Mouse (Mus musculus) fat pad, adult 2 months (tissue): ENCODE results near the gene Uck2.

ENCODE experiments used
- DNase-seq: peaks from one replicate; pipeline ENCODE4 v3.0.0-alpha.2; 2011; ENCODE audit warnings: low read depth, low spot score; ENCODE audit errors: extremely low read depth

The Uck2 gene

GRCm38 (mm10) chr1:167284258-167284836 is 773 bp downstream of the Uck2 start:
- no peak for DNase-seq

- no peak for DNase-seq
Observed at GRCm38 (mm10) chr1:167283441-167284257, 1.5 kb downstream of the Uck2 start.

GRCm38 (mm10) chr1:167282768-167283167 is 2.4 kb downstream of the Uck2 start:
- DNase-seq = no peak

GRCm38 (mm10) chr1:167282112-167282511 is 3.0 kb downstream of the Uck2 start:
- DNase-seq = no peak

- DNase-seq = no peak
Observed at GRCm38 (mm10) chr1:167280061-167280460, 5.1 kb downstream of the Uck2 start.

- DNase-seq = no peak
Observed at GRCm38 (mm10) chr1:167279160-167279715, 5.9 kb downstream of the Uck2 start.

- no peak for DNase-seq
Observed at GRCm38 (mm10) chr1:167278395-167278794, 6.7 kb downstream of the Uck2 start.

- DNase-seq = no peak
Observed at GRCm38 (mm10) chr1:167274646-167275390, 10.3 kb downstream of the Uck2 start.

- no peak for DNase-seq
Observed at GRCm38 (mm10) chr1:167273380-167274163, 11.5 kb downstream of the Uck2 start.

- no peak for DNase-seq
Observed at GRCm38 (mm10) chr1:167271841-167272240, 13.3 kb downstream of the Uck2 start.

GRCm38 (mm10) chr1:167271304-167271703 is 13.8 kb downstream of the Uck2 start:
- no peak for DNase-seq

GRCm38 (mm10) chr1:167270342-167271111 is 14.6 kb downstream of the Uck2 start:
- no peak for DNase-seq

GRCm38 (mm10) chr1:167269856-167270270 is 15.3 kb downstream of the Uck2 start:
- DNase-seq = no peak

GRCm38 (mm10) chr1:167269350-167269811 is 15.7 kb downstream of the Uck2 start:
- DNase-seq = no peak

GRCm38 (mm10) chr1:167268360-167269063 is 16.6 kb downstream of the Uck2 start:
- DNase-seq = no peak

GRCm38 (mm10) chr1:167266720-167267119 is 18.4 kb downstream of the Uck2 start:
- no peak for DNase-seq

GRCm38 (mm10) chr1:167265366-167265765 is 19.8 kb downstream of the Uck2 start:
- DNase-seq = no peak

- no peak for DNase-seq
Observed at GRCm38 (mm10) chr1:167262489-167263041, 22.6 kb downstream of the Uck2 start.

- DNase-seq = no peak
Observed at GRCm38 (mm10) chr1:167261750-167262149, 23.4 kb downstream of the Uck2 start.
